Mouse (Mus musculus) testis, postnatal 14 days (tissue): ENCODE measurements around the gene Rab23.

Experiments
- DNase-seq: peaks from one replicate; pipeline ENCODE4 v3.0.0; 2021; ENCODE audit warnings: low spot score

Rab23 gene

DNA sequence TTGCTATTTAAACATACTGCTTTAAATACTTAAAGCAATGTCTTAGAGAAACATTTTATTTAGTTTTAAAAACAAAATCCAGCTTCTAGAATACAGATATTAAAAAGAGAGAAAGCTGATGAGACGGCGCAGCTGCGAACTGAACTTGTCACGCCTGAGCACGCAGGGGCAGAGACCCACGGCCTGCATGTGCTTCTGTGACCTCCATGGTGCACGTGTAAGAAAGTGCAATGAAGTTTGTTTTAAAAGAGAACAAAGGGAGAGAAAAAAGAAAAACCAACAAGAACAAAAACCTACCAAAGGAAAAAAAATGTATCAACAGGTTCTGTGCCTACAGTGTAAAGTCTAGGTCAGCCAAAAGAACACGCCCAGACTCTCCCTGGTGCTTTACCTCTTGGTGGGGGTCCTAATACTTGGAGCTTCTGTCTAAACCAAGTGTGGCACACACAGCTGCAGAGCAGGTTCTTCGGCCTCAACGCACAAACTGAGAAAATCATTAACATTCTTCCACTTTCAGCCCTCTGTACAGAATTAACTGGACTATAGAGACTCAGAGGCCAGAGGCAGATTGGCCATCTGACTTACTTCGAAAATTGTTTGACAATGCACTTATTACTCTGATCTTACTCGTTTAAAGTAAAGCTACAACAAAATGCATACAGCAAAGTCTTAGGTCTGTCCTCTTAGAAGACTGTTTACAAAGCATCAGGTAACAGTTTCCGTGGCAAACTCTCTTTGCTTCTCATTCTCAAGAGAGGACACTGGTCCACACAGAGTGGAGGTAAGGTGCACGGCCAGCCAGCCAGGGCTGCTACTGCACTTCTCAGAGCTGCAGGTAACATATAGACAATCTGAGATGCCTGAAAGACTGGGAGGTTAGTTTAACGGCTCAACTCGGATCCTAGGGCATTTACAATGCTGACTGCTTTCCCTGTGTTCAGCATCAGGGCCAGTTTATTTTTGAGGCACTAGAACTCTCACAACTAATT lies 47.1 kb downstream of the Rab23 start:
- DNase-seq = no peak

DNA sequence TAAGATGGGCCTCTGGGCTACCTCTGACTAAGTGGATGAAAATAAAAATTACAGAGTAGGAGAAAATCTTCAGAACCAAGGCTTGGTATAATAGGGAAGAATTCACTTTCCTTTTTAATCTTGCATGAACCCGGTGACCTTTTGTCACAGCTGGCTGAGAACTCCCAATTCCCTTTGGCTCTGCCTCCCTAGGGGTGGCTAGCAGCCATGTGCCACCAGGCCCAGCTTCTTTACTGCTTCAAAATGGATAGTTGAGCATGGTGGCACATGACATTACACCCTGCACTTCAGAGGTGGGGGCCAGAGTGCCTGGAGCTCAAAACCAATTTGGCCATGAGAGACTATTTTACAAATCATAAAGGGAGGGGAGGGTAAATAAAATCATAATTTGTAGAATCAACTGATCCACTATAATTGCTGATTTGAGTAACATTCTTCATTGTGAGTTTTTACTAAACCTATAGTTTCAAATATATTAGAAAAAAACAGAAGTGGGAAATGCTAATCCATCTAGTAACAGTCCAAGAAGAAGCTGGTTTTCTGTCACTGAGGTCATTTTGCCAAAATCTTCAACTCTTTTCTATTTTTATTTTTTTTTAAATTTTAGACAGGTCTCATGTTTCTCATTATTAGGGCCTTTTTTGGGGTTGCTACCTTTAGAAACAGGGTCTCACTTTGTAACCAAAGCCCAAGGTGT lies 48.6 kb downstream of the Rab23 start:
- no peak for DNase-seq

DNA sequence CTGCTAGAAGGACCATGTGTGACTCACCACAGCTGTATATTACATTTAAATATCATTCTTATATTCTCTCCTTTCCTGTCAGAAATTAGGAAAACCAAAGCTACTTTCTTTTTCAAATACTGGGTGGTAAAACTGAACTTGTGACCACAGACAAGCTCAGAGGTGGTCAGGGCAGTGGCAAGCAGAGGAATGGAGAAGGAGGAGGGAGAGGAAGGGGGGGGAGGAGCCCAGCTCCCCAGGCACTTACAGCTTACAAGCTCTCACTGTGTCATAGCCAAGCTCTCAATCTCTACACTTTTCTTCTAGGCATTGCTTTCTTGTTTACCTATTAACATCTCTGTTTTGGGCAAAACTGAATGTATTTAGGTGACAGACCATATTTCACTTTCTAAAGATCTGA lies 49.1 kb downstream of the Rab23 start:
- no peak for DNase-seq

DNA sequence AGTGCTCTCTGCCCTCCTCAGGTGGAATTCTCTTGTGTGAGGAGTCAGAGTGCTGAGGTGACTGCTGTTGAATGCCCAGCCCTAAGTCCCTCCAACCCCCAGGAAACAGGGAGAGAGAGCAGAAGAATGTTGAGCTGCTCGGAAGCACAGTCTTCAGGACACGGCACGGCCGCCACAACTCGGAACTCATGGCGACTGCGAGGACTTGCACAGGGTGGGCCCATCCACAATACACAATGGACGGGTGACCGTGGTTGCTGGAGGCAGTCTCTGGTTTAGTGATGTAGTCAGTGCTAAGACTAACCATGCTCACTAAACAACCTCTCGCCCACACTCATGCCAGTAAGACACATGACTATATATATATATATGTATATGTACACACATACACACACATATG lies 51.9 kb downstream of the Rab23 start:
- no peak for DNase-seq

DNA sequence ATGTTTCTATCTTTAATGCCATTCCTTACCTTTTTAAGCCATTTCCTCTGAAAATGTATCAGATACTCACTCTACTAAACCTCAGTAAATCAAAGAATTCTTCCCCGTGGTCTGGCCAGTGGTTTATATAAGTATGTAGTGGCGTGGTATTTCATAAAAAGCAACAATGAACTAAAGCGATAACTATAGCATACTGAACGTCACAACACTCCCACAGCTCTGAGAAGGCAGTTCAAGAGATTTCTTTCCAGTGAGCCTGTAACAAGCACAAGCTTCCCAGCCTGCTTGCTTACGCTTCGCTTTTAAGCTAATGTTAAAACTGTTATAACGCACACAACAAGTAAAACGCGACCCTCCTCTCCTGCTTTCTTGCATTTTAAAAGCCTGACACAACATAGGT lies 52.4 kb downstream of the Rab23 start:
- DNase-seq = no peak

DNA sequence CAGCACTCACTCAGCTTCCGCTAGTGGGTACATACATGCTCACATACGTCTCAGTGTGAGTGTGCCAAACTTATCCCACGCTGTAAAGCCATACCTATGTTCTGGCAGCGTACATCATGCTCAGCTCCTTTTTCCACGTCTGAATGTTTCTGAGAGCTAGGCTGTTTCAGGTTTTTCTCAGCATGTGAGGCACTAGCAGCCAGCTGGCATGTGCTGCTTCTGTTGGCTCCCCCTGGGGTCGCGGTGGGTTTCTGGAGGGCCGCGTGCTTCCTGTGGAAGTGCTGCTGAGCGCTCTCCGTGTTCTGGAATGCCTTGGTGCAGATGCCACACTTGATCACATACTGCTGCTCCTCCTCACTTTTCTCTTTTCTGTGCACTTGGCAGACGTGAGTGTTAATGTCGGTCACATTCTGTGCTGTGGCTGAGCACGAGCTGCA lies 56.5 kb downstream of the Rab23 start:
- no peak for DNase-seq

DNA sequence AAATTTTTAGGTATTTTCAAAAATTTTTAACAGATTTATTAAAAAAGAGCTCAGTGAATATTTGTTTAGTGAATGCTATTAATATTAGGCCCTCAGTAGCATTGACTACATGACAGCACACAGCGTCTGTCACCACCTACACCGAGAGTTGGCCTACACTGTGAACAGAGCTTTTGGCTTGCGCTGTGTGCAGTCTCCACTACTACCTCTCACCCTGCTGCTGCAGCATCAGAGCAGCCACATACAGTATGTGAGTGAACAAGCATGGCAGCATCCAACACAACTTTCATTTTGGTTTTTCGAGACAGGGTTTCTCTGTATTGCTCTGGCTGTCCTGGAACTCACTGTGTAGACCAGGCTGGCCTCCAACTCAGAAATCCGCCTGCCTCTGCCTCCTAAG lies 64.9 kb downstream of the Rab23 start:
- DNase-seq = no peak

DNA sequence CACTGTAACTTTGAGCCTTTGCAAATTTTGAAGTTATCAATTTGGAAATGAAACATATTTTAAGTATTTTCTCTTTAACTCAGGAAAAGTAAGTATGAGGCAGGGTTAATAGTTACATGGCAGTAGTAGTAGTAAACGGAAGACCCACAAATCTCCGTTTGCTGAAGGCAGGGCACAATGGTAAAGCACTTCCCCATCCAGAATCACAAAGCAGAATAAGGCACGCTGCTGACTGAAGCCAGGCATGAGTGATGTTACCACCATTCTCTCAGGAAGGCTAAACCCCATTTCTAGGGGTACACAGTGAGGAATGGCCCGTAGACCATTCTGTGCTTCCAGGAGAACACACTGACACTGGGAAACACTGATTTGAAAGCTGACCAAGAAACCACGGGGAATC lies 68.4 kb downstream of the Rab23 start:
- DNase-seq = no peak

DNA sequence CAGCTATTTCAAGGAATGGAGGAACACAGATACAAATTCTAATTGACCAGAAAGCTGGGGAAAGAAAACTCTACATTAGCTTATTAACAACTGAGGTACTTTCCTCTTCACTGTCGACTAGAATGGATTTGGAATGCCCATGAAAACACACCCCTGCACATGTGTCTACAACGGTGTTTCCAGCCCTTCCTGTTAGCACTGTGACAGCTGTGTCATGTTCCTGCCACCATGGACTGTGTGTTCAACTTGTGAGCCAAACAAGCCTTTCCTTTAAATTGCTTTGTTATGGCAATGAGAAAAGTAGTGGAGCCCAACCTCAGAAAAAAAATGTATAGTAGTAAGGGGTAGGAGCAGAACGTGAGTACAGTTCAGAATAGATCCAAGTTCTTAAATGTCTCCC lies 68.8 kb downstream of the Rab23 start:
- no peak for DNase-seq
